Mouse (Mus musculus): ENCODE measurements around the gene Pias3.
"Not testable (repeated sequence)": the region's sequence is repeated elsewhere in the genome, so short reads cannot be mapped to it uniquely, and the experiment has no call there.

The Pias3 gene

DNA sequence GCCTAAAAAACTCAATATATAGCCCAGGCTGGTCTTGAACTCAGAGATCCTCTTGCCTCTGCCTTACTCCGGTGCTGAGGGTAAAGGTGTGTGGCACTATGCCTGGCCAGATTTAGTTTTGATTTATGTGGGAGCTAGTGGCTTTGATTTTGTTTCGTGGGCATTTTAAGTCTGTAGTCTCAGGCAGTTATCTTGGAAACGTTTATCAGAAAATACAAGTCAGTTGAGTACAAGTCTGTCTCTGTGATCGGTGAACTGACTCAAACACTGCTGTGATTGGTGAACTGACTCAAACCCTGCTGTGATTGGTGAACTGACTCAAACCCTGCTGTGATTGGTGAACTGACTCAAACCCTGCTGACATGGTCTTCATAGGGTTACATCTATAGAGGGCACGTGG is 34.6 kb downstream of the Pias3 start:
- DNase-seq: no peak

DNA sequence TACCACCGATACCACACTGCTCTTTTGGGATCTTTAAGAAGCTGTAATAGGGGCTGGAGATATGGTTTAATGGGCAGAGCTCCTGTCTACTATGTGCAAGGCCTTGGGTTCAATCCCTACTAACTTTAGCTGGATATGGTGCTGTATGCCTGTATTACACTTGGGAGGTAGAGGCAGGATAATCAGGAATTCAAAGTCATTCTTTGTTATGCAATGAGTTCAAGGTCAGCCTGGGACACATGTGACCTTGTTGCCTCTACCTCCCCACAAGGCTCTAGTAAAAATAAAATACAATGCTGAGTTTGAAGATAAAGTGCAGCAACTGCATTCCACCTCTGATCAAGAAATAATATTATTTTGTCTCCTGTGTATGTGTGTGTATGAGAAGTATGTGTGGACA is 37.8 kb downstream of the Pias3 start:
- DNase-seq: no peak

DNA sequence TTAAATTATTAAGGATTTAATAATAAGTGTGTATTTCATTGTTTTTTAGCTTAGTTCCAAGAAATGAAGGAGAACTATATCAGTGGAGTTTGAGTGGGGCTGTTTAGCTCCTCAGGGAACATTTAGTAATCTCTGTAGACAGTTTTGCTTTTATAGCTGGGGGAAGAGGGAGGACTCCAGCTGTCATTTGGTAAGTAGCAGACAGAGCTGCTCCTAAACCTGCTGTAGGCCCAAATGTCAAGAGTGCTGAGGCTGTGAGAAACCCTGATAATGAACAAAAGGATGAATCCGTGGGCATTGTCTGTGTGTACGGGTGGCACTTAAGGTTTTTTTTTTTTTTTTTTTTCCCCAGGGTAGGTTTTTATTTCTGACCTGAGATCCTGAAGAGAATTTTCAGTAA is 39.0 kb downstream of the Pias3 start:
- DNase-seq: no peak

DNA sequence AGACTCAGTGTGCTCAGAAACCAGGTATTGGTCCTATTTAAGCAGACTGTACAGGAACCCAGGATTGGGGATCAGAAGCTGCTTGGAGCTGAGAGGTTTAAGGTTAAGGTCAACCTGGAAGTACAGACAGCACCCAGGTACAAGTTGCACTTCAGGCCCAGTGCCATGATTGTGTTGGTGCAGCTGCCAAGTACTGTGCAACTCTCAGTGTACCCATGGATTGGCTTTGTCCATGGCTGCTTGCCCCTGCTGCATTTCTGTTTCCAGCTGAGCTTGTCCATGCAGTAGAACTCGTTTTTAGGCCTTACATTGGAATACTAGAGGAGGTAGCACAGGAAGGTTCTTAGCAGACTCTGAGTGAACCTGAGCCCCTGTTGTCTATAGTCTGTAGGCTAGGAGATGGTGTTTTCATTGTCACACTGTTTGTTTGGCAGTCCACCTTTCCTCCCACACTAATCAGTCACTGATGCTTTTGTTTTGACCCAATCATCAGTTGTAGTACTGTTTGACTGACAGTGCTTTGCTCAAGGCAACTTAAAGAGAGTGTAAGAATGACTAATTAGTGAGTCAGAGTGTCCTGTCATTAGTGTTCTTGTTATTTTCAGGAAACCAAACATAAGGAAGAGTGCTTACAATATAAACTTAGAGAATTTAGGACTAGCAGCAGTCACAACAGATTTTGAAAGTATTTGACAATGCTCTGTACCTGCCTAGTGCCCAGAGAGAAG is 41.0 kb downstream of the Pias3 start:
- no peak for DNase-seq

DNA sequence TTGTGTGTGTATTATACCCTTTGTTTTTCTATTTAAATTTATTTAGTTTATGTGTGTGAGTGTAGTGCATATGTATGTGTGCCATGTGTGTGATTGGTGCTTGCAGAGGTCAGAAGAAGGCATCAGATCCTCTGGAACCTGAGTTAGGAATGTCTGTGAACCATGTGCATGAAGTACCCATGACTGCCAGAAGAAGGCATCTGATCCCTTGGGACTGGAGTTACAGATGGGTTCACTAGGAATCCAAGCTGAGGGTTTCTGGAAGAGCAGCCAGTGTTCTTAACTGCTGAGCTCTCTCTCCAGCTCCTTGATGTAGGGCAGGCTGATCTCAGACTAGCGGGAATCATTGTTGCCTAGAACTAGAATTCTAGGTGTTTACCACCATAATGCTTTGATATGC is 41.8 kb downstream of the Pias3 start:
- DNase-seq: no peak

DNA sequence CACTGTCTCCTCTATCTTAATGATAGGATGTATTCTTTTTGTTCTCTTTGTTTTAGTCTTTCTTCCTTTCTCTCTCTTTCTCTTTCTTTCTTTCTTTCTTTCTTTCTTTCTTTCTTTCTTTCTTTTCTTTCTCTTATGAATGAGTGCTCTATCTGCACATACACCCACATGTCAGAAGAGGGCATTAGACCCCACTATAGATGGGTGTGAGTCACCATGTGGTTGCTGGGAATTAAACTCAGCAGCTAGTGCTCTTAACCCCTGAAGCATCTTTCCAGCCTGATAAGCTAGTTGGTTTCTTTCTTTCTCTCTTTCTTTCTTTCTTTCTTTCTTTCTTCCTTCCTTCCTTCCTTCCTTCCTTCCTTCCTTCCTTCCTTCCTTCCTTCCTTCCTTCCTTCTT is 44.1 kb downstream of the Pias3 start:
- not testable (repeated sequence) for DNase-seq

DNA sequence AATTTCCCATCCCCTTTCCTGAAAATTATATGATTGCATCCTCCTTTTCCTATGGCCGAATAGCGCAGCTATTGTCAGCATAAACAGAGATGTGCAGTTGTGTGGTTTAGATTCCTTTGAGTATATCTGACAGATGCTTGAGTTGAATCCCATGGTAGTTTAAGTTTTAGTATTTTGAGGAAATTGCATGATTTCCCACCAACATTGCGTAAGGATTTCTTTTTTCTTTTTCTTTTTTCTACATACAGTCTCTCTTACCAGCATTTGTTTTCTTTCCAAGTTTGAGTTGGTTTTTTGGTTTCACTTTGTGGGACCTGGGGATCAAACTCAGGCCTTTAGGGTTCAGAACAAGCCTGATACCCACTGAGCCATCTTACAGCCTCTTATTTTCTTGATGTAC is 48.2 kb downstream of the Pias3 start:
- no peak for DNase-seq

DNA sequence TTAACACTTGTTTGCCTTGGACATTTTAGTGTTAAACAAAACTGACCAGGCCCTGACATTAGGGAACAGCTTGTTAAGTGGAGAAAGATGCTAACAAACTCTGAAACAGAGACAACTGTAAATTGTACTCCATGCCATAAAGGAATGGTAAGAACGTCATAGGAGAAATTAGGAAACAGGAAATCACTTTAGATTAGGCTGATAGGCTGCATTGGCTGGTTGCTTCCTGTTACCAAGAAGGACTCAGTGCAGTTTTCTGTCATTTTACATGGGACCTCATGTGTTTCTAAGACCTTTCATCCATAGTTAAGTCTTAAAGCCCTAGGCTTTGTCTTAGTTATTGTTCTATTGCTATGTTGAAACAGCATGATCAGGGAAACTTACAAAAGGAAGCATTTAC is 50.6 kb downstream of the Pias3 start:
- DNase-seq: no peak
